Mouse (Mus musculus) cortical plate, adult 2 months (tissue): ENCODE measurements around the gene Bbs7. TPM values are rescaled to one million over a fixed set of nuclear protein-coding genes. Genes with fewer than 3 reads are reported as not detected.
"Not testable (repeated sequence)": the region's sequence is repeated elsewhere in the genome, so short reads cannot be mapped to it uniquely, and the experiment has no call there.

Source experiments
- H3K27ac ChIP-seq: fragments of 200-500 bp; 2 replicates; pipeline ENCODE4 v1.5.1; 2012; ENCODE audit warnings: low read length, control low read depth, inconsistent platforms; ENCODE audit not compliant: insufficient read depth
- H3K4me1 ChIP-seq: fragments of 200-500 bp; 2 replicates; pipeline ENCODE4 v1.6.1; 2011; ENCODE audit warnings: low read length; ENCODE audit not compliant: control insufficient read depth, insufficient read depth
- H3K4me3 ChIP-seq: fragments of 200-500 bp; 2 replicates; pipeline ENCODE4 v1.5.1; 2011; ENCODE audit warnings: mild to moderate bottlenecking, low read length, control low read depth; ENCODE audit not compliant: insufficient read depth
- CTCF ChIP-seq: fragments of 200-500 bp; IDR thresholded peaks from 2 replicates; pipeline ENCODE4 v1.5.1; 2011; ENCODE audit warnings: mild to moderate bottlenecking, control low read depth, low read length; ENCODE audit not compliant: insufficient read depth; ENCODE audit errors: extremely low read depth
- POLR2A ChIP-seq: fragments of 200-500 bp; IDR thresholded peaks from 2 replicates; pipeline ENCODE4 v1.6.1; 2011; ENCODE audit warnings: mild to moderate bottlenecking, low read length, control low read depth; ENCODE audit not compliant: insufficient read depth; ENCODE audit errors: extremely low read depth
- polyA plus RNA-seq: library from polyadenylated mRNA; depleted of rRNA; stranded (reverse); fragments of >200 nt; gene quantifications from 2 replicates; pipeline ENCODE4 v1.2.3, GENCODE M21; 2012

The Bbs7 gene
- polyA plus RNA-seq, 1 experiment: 16.4 TPM

DNA sequence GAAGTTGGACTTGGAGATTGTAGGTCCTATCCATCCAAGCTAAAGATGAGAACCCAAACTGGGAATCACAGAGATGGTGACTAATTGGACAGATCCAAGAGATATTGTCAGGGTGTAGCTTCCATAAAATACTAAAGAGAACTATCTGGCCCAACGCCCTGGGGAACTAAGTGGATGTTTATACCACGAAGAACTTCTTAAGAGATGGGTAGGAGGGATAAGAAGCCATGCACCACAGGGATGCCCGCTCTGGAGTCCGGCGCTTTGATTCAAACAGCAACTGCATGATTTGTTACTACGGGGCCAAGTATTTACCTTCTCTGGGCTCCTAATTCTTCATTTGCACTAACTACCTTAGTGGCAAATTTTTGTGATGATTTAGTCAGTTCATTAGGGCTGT is 590 bp downstream of the Bbs7 start:
- TF ChIP-seq CTCF (no peak), POLR2A (no peak)

DNA sequence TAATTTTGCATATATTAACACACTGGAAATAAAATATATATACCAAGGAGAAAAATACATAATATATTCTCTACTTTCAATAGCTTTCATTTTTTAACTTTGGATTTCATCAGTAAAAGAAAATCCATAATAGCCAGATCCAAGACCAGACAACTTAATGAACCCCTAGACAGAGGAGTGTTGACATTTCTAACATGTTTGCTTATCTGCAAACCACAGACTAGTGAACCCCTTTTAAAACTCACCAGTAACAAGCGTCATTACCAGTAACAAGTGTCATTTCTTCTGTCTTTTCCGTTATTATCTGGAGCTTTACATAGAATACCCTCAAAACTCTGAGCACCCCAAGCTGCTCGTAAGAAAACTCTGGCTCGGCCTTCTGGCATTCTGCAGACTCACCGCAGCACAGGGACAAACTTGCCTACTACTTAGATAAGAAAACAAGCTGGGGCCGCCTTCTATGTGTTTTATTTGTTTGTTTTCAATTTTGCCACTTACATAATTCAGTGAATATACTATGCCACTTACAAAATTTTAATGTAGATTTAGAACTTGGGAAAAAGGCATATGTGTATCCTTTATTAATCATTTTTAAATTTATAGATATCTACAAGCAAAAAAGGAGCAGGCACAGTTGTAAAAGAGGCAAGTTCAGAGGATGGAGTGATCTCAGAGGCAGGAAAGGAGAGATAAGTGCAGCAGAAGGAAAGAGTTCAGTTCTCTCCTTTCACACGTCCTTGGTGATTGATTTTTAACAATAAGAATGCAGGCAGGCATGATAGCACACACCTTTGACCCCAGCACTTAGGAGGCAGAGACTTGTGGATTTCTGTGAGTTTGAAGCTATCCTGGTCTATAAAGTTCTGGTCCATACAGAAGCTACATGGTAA is 7.1 kb downstream of the Bbs7 start:
- TF ChIP-seq POLR2A: no peak
- no peak overlapping the region for H3K4me3 ChIP-seq
- H3K27ac ChIP-seq: no peak overlapping the region
- no peaks in the 10 kb centered on the region for H3K4me1 ChIP-seq

More for the DNA sequence above, 590 bp downstream of the Bbs7 start:
- H3K4me3 ChIP-seq: peak overlapping the region; percentile 68
- no peaks in the 10 kb centered on the region for H3K4me1 ChIP-seq
- peak overlapping the region; percentile 66; the same call in 1 of the 2 replicates for H3K27ac ChIP-seq

DNA sequence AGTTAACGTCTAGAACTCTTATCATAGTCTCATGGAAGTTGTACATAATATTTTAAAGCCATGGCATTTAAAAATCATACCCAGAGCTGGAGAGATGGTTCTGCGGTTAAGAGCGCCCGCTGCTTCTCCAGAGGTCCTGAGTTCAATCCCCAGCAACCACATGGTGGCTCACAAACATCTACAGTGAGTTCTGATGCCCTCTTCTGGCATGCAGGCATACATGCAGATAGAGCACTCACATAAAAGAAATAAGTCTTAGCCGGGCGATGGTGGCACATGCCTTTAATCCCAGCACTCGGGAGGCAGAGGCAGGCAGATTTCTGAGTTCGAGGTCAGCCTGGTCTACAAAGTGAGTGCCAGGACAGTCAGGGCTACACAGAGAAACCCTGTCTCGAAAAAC is 13.5 kb downstream of the Bbs7 start:
- not testable (repeated sequence) for H3K4me1 ChIP-seq, H3K4me3 ChIP-seq, H3K27ac ChIP-seq

DNA sequence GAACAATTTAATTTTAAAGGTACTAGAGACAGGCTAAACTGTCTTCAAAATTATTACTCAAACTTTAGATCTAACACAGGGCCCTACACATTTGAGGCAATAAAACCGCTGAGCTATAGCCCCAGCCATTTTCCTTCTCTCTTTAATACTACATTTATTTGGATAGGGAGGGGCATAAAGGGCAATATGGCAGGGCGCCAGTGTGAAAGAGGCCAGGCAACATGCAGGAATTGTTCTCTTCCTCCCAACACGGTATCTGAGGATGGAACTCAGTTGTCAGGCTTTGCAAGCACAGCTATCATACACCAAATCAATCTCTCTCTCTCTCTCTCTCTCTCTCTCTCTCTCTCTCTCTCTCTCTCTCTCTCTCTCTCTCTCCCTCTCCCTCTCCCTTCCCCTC is 14.5 kb downstream of the Bbs7 start:
- no peak for TF ChIP-seq CTCF
- no peak for TF ChIP-seq POLR2A

DNA sequence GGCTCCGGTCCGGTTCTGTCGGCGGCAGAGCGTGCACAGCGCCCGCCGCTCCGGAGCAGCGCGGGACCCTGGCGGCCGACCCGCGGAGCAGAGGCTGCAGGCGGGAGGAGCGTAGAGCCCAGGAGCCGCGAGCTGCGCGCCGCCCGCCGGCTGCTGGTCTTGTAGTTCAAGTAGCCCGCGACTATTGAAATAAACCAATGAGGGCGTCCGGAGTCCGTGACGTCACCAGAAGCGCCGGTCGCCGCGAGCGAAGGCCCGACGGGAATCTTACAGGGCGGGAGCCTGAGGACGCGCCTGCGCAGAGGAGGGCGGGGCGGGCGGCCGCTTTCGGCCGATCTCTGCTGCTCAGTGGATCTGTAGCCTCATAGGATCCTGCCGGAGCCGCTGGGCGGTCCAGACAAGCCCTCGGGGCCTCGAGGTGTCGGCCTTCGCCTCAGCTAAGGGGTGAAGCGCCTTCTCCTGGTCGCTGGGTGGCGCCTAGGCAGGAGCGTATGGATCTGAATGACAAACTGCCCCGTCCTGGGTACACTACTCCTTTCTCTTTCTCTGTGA is 41.4 kb downstream of the Bbs7 start, which contains the start of gene Ccna2:
TSS of gene Ccna2 (minus strand) at position 324 of the 552 bp plus-strand sequence.
- H3K4me1 ChIP-seq: no peaks in the 10 kb centered on the region
- peak; percentile 38; the same call in 1 of the 2 replicates for TF ChIP-seq CTCF
- peak; percentile 87 for TF ChIP-seq POLR2A
- peak within 1 kb of the TSS; percentile 27 for H3K27ac ChIP-seq
- peak within 1 kb of the TSS; percentile 55 for H3K4me3 ChIP-seq

More for the DNA sequence above, 14.5 kb downstream of the Bbs7 start:
- Histone ChIP-seq H3K27ac (no peak overlapping the region), H3K4me3 (no peak overlapping the region), H3K4me1 (no peaks in the 10 kb centered on the region)

DNA sequence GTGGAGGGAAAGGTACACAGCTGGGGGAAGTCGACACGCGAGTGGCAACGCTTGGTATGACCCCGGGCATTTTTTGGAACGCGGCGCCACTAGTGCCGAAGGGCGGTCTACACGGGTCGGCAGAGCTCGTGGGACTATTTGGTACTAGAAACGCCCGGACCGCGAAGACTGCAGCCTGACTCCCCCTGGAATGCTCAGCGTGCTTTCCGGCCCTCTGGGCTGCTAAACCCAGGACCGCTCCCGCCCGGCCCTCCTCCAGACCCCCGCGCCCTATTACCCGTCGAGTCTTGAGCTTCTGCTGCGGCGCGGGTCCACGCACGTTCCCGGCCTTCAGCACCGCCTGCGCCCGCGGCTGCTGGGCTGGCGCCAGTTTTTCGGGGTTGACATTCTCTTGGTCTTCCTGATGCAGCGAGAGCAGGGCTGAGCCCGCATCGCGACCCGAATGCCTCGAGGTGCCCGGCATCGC is 41.9 kb downstream of the Bbs7 start:
- H3K27ac ChIP-seq: no peak overlapping the region
- TF ChIP-seq POLR2A (no peak), CTCF (no peak)
- peak overlapping the region; percentile 55; the same call in 1 of the 2 replicates for H3K4me3 ChIP-seq
- H3K4me1 ChIP-seq: no peaks in the 10 kb centered on the region

DNA sequence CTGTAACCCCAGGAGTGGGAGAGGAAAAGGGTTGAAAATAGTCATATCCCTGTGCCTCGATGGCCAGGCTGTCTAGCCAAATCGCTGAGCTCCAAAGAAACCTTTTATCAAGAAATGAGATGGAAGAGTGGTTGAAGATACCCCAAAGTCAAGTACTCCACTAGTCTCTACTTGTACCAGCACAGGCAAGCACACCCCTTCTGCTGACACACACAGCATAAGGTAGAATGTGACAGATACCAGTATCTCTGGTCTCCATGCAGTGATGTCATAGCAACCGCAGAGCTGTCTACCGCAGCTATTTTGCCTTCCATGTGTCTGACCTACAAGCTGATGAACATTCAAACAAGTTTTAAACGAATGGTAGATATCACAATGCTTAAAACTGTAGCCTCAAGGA is 43.4 kb downstream of the Bbs7 start:
- no peak for TF ChIP-seq CTCF
- TF ChIP-seq POLR2A: no peak
- Histone ChIP-seq H3K4me3 (no peak overlapping the region), H3K4me1 (no peaks in the 10 kb centered on the region), H3K27ac (no peak overlapping the region)

DNA sequence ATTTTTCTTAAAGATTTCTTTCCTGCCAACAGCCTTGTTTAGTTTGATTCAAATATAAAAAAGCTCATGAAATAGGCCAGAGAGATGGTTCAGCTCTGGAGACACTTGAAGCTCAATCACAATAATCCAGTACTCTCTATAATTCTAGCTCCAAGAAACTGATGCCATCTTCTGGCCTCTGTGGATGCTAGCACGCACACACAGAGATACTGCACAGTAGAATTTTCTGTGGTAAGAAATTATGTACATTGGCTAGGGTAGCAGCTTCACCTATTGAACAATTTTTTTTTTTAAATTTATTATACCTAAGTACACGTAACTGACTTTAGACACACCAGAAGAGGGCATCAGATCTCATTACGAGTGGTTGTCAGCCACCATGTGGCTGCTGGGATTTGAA is 49.6 kb downstream of the Bbs7 start:
- no peak overlapping the region for H3K27ac ChIP-seq
- TF ChIP-seq CTCF (no peak), POLR2A (no peak)
- no peak overlapping the region for H3K4me3 ChIP-seq
- H3K4me1 ChIP-seq: no peaks in the 10 kb centered on the region

DNA sequence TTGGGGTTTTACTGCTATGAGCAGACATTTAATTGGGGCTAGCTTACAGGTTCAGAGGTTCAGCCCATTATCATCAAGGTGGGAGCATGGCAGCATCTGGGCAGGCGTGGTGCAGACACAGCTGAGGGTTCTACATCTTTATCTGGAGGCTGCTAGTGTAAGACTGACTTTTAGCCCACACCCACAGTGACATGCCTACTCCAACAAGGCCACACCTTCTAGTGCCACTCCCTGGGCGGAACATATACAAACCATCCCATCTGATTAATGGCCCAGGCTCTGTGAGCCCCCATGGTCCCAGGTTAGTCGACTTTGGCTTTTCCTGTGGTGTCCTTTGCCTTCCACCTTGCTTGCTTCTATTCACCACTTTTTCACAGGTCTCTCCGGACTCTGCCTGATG is 53.7 kb downstream of the Bbs7 start:
- H3K4me3 ChIP-seq: no peak overlapping the region
- no peaks in the 10 kb centered on the region for H3K4me1 ChIP-seq
- TF ChIP-seq POLR2A: no peak
- TF ChIP-seq CTCF: no peak
- no peak overlapping the region for H3K27ac ChIP-seq

DNA sequence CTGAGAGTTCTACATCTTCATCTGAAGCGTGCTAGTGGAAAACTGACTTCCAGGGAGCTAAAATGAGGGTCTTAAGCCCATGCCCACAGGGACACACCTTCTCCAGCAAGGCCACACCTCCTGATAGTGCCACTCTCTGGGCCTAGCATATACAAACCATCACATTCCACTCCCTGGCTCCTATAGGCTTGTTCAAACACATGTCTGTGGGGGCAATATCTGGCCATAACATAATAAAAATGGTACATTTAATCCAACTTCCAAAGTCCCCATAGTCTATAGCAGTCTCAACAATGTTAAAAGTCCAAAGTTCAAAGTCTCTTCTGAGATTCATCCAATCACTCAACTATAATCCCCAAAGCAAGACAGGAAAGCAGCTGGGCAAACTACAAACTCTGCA is 55.7 kb downstream of the Bbs7 start:
- Histone ChIP-seq H3K4me1 (no peaks in the 10 kb centered on the region), H3K4me3 (no peak overlapping the region), H3K27ac (no peak overlapping the region)
- TF ChIP-seq CTCF (no peak), POLR2A (no peak)
